Mouse (Mus musculus) c-Kit-negative CD71-positive TER-119-positive erythroid progenitor cells, embryonic 14.5 days (primary cell): ENCODE results near the gene Myh2.

ENCODE experiments used
- DNase-seq: peaks from one replicate; pipeline ENCODE4 v3.0.0-alpha.2; 2013; ENCODE audit warnings: low read depth, low spot score

Gene Myh2

GRCm38 (mm10) chr11:67237481-67238079 is 66.8 kb downstream of the Myh2 start, which contains the start of gene Myh4:
Gene Myh4 (plus strand): TSS chr11:67238029.
- no peak for DNase-seq

DNA sequence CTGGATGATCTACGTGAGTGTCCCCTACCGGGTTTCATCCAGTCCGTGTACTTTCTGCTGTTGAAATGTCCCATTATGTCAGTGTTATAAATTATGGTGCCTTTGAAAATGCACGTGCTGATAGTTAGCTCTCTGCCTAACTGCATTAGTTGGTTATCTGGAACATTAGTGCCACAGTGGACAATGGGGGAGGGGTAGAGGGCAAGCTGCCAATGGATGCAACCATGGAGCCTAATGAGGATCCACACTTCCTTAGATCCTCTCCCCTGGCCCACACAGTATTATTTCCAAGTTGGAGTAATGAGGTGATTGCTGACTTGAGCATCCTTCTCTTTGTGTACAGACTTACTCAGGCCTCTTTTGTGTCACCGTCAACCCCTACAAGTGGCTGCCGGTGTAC is 70.2 kb downstream of the Myh2 start:
- no peak for DNase-seq
